Mouse (Mus musculus) mature B cell (primary cell): ENCODE results near the gene Pik3r2.

ENCODE experiments used
- in situ Hi-C: fragments of 300-500 bp; cut with MboI; formaldehyde crosslinking; loops from 2 replicates; pipeline ENCODE4 v1.14.3; 2019

The Pik3r2 gene

GRCm38 (mm10) chr8:70741661-70742060 is 34.9 kb downstream of the Pik3r2 start:
- in situ Hi-C loops: no loop called here

GRCm38 (mm10) chr8:70738211-70738610 is 38.3 kb downstream of the Pik3r2 start:
- in situ Hi-C loops: no loop called here

- in situ Hi-C loops: no loop called here
Observed at GRCm38 (mm10) chr8:70737705-70738104, 38.8 kb downstream of the Pik3r2 start.

- in situ Hi-C loops: no loop called here
Observed at GRCm38 (mm10) chr8:70730956-70731355, 45.6 kb downstream of the Pik3r2 start.

GRCm38 (mm10) chr8:70729808-70730475 is 46.6 kb downstream of the Pik3r2 start:
- in situ Hi-C loops: no loop called here

- in situ Hi-C loops: no loop called here
Observed at GRCm38 (mm10) chr8:70726721-70727120, 49.8 kb downstream of the Pik3r2 start.

- in situ Hi-C loops: no loop called here
Observed at GRCm38 (mm10) chr8:70725792-70726447, 50.6 kb downstream of the Pik3r2 start.

- in situ Hi-C loops: no loop called here
Observed at GRCm38 (mm10) chr8:70724216-70724615, 52.3 kb downstream of the Pik3r2 start.

- in situ Hi-C loops: no loop called here
Observed at GRCm38 (mm10) chr8:70723486-70724210, 52.9 kb downstream of the Pik3r2 start, which contains the start of gene Pde4c. TSS of gene Pde4c (plus strand) at chr8:70723720.

- in situ Hi-C loops: no loop called here
Observed at GRCm38 (mm10) chr8:70721601-70722000, 54.9 kb downstream of the Pik3r2 start.

- in situ Hi-C loops: no loop called here
Observed at GRCm38 (mm10) chr8:70720739-70721138, 55.8 kb downstream of the Pik3r2 start.

GRCm38 (mm10) chr8:70719796-70720270 is 56.7 kb downstream of the Pik3r2 start:
- in situ Hi-C loops: loop anchor here (5.0 to 10.0 kb wide), 2 partner anchors 32 to 125 kb away; partner anchors contain the start of gene Rab3a

GRCm38 (mm10) chr8:70718297-70718696 is 58.2 kb downstream of the Pik3r2 start, which contains the start of gene Gm3336:
TSS of gene Gm3336 (plus strand) at chr8:70718543.
- in situ Hi-C loops: loop anchor here (5.0 to 10.0 kb wide), 2 partner anchors 34 to 127 kb away; partner anchors contain the start of gene Rab3a
